Mouse (Mus musculus) cerebellum, adult 18-20 months (tissue): ENCODE data around the gene Phldb1.
"Not testable (repeated sequence)": the region's sequence is repeated elsewhere in the genome, so short reads cannot be mapped to it uniquely, and the experiment has no call there.

Experiments used
- DNase-seq, 2 experiments: peaks; one replicate each; pipeline ENCODE4 v3.0.0; 2021

Phldb1 gene

DNA sequence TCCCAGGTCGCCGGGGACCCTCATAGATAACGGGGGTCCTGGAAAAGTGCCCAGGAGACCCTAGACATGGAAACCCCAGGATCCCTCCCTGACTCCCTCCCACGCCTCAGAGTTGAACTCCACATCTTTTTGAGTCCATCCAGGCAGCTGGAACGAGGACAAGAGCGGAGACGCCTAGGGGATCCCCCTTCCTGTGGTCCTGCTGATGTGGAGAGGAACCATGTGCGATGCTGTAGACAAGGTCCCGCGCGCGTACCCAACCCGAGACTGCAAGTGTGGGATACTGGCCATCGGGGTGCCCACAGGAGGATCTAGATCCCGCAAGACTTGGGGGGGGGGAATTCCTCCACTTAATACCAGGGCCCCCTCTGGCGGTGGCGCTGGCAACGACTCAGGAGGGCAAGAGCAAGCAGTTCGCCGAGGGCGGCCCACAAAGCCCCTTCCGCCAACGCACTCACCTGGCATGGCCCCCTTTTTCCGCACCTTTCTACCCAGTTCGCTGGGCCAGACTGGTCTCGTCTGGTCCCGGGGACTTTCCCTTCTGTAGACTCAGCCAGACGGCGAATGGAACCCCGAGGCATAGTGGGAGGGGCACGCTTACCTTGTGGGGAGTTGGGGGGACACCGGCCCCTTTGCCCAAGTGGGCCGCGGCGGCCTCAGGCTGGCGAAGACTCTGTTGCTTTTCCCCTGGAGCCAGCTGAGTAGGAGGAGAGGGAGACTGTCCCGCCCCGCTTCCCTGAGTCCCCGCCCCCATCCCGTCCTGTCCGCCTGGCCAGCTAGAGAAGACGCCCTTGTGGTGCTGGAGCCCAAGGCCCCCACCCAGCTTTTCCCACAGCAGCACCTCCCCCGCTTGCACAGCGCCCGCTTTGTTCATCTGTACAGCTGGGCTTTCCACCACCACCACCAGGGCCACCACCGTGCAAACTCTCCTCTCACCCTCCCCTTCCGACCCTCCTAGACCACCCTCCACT is at the start of gene Phldb1:
Gene Phldb1, minus strand, starts transcription at position 675 of the 971 bp plus-strand sequence.
- DNase-seq: peak; percentile 50

DNA sequence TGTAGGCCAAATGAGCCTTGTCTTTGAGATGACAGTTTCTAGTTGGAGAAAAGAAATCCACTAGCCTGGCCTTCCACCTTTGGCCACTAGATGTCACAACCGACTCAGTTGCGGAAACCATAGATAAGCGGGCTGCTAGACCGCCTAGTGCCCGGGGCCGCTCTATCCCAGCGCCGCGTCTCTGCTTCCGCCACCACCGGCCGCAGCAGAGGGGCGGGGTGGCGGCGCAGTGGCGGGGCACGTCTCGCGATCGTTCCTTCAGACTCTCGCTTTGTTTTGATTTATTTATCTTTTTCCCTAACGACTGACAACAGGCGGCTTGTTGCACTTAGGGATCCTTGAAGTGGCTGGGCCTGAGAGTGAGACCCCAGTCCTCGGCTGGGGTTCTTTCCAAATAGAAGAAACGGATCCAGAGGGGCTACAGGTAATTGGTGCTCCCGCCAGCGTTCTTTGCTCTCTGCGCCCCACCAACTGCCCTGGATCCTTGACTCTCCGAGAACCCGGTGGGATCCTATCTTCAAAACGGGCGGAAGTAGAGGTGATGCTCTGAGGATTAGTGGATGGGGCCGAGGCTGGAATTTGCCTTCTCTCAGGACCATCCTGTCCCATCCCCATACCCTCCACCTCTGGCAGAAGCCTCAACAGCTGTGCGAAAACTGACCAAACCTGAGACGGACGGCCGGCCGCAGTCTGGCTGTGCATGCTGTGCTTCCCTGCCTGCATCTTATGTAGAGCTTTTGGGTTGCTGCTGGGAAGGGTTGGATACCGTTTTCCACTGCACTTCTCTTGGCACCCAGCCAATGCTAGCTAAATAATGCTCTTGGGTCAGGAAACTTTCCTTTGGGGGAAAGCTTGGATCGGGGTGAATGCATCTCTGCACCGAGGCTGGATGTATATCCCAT is 38.0 kb upstream of the Phldb1 start:
- DNase-seq: peak; percentile 91 to 94

DNA sequence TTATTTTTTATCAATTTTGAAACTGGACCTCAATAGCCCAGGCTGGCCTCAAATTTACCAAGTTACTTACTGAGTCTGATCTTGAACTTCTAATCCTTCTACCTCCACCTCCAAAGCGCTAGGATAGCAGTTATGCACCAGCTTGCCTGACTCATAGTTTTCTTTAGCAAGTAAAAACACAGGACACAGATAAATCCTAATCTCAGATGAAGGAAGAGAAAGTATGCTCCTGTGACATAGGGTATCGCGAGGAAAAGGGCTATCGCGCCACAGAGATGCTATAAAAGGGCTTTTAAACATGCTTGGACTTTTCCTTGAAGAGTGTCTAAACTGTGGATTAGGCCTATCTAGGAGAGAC is 37.4 kb upstream of the Phldb1 start:
- no peak for DNase-seq

DNA sequence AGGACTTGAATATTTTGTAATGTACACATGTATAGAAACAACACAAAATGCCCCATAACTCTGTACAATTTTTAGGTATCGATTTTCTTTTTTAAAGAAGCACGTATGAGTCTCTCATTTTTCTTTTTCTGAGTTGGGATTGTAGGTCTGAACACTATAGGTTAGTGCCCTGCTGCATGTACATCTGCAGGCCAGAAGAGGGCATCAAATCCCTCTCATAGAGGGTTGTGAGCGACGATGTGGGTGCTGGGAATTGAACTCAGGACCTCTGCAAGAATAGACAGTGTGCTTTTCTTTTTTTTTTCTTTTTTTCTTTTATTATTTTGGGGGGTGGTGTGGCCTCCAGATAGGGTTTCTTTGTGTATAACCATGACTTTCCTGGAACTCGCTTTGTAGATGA is 36.4 kb upstream of the Phldb1 start:
- no peak for DNase-seq

DNA sequence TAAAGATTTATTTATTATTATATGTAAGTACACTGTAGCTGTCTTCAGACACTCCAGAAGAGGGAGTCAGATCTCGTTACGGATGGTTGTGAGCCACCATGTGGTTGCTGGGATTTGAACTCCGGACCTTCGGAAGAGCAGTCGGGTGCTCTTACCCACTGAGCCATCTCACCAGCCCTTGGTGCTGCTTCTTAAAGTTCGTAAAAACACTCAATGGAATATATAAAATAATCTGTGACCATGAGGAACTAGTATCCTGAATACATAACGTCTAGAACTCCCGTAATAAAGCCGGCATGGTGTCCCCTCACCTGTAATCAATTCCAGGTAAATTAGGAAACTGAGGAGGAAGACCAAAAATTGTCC is 33.0 kb upstream of the Phldb1 start:
- DNase-seq: not testable (repeated sequence)

DNA sequence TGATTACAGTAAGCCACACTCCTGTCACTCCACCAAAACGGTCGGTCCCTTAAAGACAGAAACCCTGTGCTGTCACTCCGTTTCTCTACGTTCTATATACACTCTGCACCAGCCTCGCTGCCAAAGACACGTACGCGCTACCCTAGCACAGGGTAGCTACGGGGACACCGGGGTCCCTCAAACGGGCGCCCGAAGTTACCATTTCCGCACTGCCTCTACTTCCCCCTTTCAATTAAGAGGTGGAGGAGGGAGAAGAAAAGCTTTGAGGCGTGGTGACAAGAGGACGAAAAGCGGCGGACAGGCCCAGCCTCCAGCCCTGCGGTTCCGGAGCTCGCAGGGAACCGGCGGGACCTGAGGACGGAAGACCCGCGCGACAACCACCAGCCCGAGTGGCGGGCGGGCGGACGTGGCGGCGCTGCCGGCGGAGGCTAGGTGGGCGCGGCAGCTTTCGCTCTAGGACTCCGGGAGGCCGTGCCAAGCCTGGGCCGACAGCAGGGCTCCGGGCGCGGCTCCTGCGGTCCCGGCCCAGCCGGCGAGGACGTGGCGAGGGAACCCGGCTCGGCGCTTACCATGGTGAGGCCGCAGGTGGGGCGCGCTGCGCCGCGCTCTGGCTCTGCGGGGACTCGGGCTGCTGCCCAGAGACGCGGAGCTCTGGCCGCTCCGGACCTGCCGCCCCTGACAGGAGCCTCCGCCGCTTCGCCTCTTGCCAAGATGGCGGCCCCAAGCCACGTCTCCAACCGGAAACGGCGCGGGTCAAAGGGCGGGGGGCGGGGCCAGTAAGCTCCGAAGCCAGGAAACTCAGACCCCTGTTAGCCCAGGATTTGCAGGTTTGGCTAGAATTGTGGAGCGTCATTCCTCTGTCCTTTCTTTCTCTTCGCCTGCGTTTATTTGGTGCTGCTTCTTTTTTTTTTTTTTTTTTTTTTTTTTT is 32.4 kb upstream of the Phldb1 start, which contains the start of the genes Arcn1 and Ift46:
Gene Arcn1, minus strand, starts transcription at position 745 of the 928 bp plus-strand sequence.
Gene Ift46, plus strand, starts transcription at position 808 of the 928 bp plus-strand sequence.
- peak; percentile 83 to 86 for DNase-seq

DNA sequence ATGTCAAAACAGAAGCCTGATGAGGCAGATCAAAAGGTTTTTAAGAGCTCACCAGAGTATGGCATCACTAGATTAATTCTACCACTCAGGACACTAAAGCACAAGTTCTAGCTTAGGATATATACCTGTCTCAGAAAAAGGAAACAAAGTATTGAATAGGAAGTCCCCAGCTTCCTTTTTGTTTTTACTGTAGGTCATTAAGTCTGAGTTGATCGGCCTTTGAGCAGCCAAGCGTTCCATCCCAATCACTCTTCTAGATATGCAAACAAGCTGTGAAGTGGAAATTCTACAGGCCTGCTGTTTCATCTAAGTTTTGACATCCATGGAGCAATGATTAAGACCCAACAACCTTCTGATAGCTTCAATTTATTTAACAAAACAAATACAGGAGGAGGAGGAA is 25.9 kb upstream of the Phldb1 start:
- no peak for DNase-seq

DNA sequence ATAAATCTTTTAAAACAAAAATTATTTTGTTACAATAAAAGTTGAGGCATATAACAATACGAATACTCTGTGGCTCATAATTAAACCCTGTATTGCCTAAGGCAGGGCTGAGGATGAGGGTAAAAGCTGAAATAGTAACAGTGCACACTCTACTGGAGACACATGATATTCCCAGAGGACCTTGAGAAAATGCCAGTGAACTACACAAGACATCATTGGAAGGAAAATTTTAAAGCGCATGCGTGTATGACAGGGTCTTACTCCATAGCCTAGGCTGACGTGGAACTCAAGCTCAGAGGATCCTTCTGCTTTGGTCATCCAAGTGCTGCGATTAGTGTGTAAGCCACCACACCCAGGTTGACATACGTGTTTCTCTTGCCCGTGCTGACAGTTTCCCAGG is 13.5 kb upstream of the Phldb1 start:
- DNase-seq: no peak

DNA sequence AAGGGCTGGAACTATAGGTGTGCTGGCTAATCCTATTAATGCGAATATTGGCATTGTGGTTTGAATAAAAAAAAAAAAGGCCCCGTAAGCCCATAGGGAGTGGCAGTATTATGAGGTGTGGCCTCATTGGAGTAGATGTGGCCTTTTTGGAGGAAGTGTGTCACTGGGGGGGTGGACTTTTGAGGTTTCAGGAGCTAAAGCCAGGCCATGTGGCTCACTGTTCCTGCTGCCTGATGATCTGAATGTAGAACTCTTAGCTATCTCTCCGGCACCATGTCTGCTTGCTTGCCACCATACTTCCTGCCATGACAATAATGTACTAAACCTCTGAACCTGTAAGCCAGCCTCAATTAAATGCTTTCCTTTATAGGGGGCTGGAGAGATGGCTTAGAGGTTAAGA is 12.3 kb upstream of the Phldb1 start:
- DNase-seq: no peak

DNA sequence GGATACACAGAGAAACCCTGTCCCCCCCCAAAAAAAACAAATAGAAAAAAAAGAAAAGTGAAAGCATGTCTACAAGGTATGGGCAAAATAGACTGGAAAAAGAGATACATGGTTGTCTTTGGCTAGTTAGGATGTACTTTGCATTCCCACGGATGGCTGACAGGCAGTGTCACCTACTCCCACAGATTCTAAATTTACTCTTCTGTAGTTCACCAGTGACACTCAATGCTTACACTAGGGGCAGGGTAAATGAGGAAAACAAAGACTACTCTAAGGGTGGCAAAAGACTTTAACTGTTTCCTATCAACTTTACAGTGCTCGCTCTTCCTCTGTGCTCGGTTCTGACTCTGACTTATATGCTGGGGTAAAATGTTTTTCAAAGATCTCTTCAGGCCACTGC is 11.7 kb upstream of the Phldb1 start:
- no peak for DNase-seq

DNA sequence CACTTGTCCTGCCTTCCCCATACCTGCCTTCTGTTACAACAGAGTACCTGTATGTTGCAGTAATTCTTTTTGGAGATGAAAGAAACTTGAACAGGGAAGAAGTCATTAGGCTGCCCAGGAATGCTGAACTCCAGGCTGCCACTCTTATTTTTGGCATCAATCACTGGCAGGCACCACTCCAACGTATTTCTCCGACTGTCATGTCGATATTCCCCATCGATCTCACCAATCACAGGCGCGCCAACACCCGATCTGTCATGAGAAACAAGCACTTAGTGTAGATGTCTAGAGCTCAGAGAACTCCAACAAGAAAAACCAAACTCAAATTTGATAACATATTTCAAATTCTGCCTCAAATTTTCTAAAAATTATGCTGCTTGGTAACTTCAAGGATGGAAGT is 10.4 kb upstream of the Phldb1 start:
- no peak for DNase-seq

DNA sequence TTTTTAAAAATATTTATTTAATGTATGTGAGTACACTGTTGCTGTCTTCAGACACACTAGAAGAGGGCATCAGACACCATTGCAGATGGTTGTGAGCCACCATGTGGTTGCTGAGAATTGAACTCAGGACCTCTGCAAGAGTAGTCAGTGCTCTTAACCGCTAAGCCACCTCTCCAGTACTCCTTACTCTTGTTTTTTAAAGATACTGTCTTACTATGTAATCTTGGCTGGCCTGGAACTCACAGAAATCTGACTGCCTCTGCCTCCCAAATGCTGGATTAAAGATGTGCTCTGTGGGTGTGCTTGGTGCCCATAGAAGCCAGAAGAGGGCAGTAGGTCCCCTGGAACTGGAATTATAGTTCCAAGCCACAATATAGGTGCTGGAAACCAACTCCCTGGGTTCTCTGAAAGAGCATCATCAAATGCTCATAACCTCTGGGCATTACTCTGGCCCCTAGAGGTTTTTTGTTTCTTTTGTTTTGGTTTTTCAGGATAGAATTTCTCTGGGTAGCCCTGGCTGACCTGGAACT is 5.7 kb upstream of the Phldb1 start:
- no peak for DNase-seq

DNA sequence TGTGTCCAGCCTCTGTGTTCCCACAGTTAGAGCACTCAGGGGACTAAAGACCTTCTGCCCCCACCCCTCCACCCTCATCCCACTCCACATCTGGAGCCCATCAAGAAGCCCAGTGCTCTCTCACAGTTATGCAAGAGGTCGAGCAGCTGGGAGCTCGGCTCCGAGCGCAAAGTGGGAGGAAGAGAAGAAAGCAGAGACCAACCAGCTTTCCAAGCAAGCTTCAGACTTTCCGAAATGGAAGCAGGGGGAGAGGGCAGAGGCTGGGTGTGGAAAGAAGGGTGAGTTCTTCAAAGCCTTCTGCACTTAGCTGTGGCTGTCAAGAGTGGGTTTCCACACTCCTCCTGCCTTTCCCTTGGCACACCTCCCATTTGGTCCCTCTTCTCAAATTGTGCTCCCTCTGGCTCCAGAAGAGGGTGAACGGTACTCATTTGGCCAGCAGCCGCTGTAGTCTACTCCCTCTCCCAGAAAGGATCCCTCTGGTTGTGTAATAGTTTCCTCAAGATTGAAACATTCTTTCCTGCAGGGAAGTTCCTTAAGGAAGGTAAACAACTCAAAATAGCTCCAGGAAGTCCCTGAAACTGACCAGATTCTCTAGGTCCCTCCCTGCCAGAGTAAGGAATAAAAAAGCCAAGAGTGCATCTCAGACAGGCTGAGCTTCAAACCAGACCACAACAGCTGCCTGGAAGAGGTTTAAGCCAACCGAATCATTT is 2.4 kb upstream of the Phldb1 start:
- no peak for DNase-seq

DNA sequence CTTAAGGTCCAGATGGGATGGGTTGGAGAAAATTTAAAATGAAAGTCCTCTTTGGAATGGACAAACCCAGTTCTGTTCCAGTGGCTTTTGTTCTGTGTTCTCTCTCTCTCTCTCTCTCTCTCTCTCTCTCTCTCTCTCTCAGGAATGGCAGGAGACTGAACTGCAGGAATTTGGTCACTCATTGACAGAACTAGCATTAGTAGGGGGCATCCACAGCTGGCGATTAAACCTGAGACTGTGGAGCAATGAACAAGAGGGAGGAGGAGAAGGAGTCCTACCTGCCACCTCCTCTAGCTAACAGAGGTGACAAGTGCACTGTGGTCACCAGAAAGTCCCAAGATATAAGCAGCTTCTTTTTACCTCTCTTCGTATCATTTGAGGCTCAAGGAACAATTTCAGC is 1.3 kb upstream of the Phldb1 start:
- no peak for DNase-seq

DNA sequence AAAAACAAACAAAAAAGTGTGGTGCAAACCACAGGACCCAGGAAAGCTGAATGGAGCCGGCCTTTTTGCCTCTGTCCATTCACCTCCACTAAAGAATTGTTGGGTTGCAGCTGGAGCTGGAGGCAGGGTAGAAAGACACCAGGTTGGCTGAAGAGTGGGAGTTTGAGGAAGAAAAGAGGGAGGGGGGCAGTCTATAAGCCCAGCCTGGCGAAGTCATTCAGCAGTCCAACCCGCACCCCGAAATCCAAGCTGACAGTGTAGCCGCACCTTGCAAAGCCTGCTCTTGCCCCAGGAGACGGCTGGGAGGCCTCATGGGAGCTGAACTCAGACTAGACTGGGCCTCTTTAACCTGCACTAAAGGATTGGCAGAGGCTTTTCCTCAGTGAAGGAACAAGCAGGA is 888 bp upstream of the Phldb1 start:
- no peak for DNase-seq

DNA sequence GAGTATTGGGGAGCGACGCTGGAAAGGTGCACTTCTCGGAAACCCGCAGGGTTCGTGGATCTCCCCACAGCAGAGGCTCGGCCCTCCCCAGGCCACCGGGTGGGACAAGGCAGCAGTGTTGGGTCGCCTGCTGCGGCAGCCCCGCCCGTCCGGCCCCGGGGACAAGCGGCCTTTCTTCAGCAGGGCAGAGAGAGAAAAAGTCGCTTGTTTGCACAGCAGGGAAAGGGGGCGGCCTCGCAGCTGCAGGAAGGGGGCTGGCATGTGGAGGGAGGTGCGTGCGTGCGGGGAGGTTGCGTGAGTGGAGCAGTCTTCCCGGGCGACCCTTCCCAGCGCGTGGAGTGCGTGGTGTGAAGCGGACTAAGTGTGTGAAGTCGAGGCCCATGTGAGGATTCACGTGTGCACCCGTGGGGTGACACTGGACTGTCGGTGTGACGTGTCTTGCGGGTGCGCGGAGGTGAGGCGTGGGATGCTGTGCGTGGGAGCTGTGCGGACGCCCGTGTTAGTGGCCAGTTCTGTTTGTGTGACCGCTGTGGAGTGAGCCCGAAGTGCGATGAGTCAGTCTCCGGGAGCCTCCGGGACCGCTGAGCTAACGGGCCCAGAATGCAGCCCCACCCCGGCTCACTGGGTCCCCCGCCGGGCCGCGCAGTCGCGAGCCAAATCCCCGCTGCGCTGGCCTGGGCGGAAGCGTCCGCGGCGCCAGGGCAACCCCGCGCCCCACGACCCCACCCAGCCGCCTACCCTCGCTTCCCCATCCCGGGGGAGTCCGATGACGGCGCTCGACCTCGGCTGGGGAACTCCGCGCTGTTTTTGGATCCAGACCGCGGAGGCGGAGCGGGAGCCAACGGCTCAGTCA is 1.1 kb downstream of the Phldb1 start:
- DNase-seq: peak; percentile 44 to 64

DNA sequence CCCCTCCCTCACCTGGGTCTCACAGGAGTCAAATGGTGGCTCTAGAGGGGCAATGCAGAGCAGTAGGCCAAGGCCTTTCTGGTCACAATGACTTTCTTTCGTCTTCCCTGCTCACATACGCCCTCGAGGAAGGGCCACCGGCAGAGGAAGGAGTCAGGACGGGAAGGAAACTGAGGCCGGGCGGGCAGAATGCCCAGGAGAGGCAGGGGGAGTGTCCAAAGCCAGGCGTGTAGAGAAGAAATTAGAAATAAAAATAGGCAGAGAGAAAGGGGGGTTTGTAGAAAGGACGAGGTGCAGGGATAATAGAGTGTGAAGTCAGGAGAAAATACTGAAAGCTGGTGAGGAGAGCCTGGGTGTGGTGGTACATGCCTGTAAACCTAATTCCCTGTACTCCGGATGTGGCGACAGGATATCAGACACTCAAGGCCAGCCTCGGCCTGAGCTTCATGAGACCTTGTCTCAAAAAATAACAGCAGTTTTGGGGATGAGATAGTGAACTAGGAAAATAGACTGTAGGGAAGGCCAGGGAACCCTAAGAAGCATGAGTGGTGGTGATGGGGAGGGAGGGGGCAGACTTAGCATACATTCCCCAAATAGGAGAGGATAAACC is 2.0 kb downstream of the Phldb1 start:
- no peak for DNase-seq

DNA sequence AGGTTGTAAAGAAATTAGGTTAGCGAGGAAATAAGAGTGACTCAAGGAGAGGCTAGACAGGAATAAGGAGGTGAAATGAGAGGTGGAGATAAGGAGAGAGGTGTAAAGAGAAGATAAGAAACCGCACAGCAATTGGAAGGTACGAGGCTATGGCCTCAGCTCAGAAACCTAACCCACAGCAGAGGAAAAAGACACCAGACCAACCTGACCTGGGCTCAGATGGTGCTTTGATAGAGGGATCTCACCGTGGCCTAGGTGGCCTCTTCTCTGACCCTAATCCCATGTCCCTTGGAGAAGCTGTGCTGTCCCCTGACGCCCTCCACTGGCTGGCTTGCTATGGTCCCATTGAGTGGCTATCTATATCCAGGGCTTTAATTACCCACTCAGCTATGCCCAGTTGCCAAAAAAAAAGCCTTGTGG is 2.9 kb downstream of the Phldb1 start:
- no peak for DNase-seq

DNA sequence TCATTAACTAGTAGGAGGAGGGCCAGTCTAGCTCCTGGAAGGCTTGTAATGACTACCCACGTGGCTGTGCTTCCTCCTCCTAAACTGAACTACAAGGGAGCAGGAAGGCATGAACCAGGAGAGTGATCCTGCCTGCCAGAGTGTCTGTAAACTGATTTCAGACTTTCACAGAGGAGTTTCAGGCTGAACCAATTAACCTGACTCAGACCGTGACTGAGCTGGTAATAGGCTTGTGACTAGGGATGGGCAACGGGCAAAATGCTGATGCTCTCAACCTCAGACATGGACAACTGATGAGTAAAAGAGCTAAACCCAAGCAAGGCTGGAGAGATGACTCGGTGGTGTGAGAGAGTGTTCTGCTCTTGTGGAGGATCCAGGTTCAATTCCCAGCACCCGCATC is 7.6 kb downstream of the Phldb1 start:
- no peak for DNase-seq
